Mouse (Mus musculus) midbrain, embryonic 15.5 days (tissue): ENCODE measurements around the gene Eif1. TPM values are rescaled to one million over a fixed set of nuclear protein-coding genes. Genes with fewer than 3 reads are reported as not detected.
"Not testable (repeated sequence)": the region's sequence is repeated elsewhere in the genome, so short reads cannot be mapped to it uniquely, and the experiment has no call there.

Source experiments
- ATAC-seq: fragments of 200-750 bp; cut with Nextera tagmentation; replicated peaks from 2 replicates; pipeline ENCODE4 v1.8.0; 2017; ENCODE audit warnings: moderate TSS enrichment
- H3K27ac ChIP-seq: fragments of 300-500 bp; sonication (generic); 2 replicates; pipeline ENCODE4 v1.5.1; 2015; ENCODE audit warnings: mild to moderate bottlenecking, inconsistent platforms
- H3K27me3 ChIP-seq: fragments of 300-500 bp; sonication (generic); replicated peaks from 2 replicates; pipeline ENCODE4 v1.6.1; 2015; ENCODE audit warnings: inconsistent platforms
- H3K36me3 ChIP-seq: fragments of 300-500 bp; sonication (generic); replicated peaks from 2 replicates; pipeline ENCODE4 v1.6.1; 2015; ENCODE audit warnings: inconsistent platforms
- H3K4me1 ChIP-seq: fragments of 300-500 bp; sonication (generic); 2 replicates; pipeline ENCODE4 v1.6.1; 2015; ENCODE audit warnings: inconsistent platforms
- H3K4me2 ChIP-seq: fragments of 300-500 bp; sonication (generic); 2 replicates; pipeline ENCODE4 v1.6.1; 2015; ENCODE audit warnings: inconsistent platforms, mild to moderate bottlenecking, moderate library complexity
- H3K4me3 ChIP-seq: fragments of 300-500 bp; sonication (generic); 2 replicates; pipeline ENCODE4 v1.5.1; 2015; ENCODE audit warnings: mild to moderate bottlenecking, inconsistent platforms
- H3K9ac ChIP-seq: fragments of 300-500 bp; sonication (generic); 2 replicates; pipeline ENCODE4 v1.6.1; 2015; ENCODE audit warnings: mild to moderate bottlenecking, inconsistent platforms
- H3K9me3 ChIP-seq: fragments of 300-500 bp; sonication (generic); 2 replicates; pipeline ENCODE4 v1.6.1; 2016; ENCODE audit warnings: inconsistent platforms
- WGBS: fragments of 180-500 bp; shearing (Covaris S2); methylation state at CpG from one replicate; pipeline ENCODE4 v1.1.7; 2015; ENCODE audit warnings: mixed read lengths; 5-methylcytosine and 5-hydroxymethylcytosine counted together
- polyA plus RNA-seq: library from polyadenylated mRNA; unstranded; fragments of >200 nt; fragmentation: Nextera tagmentation; extraction: Ambion mirVana; gene quantifications from 2 replicates; pipeline ENCODE4 v1.2.1, GENCODE M21; 2015

Gene Eif1
- polyA plus RNA-seq, 1 experiment from 2014 or later: 1,086 TPM

- no peak for ATAC-seq
- H3K27ac ChIP-seq: no peak overlapping the region
Observed at GRCm38 (mm10) chr11:100317826-100318380, 1.8 kb upstream of the Eif1 start.

GRCm38 (mm10) chr11:100318529-100319451, 895 bp upstream of the Eif1 start:
- no peaks in the 10 kb centered on the region for H3K9me3 ChIP-seq
- peak overlapping the region; percentile 59 for H3K4me2 ChIP-seq
- 86% methylated on average over 10 of the region's 10 CpGs for WGBS
- peak overlapping the region; percentile 80 for H3K4me3 ChIP-seq
- no peaks in the 10 kb centered on the region for H3K27me3 ChIP-seq
- H3K27ac ChIP-seq: peak overlapping the region; percentile 97
- no peak overlapping the region; the same call in 1 of the 2 replicates for H3K9ac ChIP-seq
- H3K4me1 ChIP-seq: peaks cover 15% of the 10 kb centered on the region
- peaks cover 11% of the 10 kb centered on the region; the same call in 1 of the 2 replicates for H3K36me3 ChIP-seq
- peak; percentile 8 for ATAC-seq

More at GRCm38 (mm10) chr11:100317826-100318380, 1.8 kb upstream of the Eif1 start:
- H3K27me3 ChIP-seq: no peaks in the 10 kb centered on the region
- 77% methylated on average over 6 of the region's 6 CpGs for WGBS
- H3K4me3 ChIP-seq: no peak overlapping the region
- H3K36me3 ChIP-seq: peaks cover 11% of the 10 kb centered on the region; the same call in 1 of the 2 replicates
- no peak overlapping the region for H3K4me2 ChIP-seq
- H3K9ac ChIP-seq: no peak overlapping the region
- H3K4me1 ChIP-seq: peaks cover 15% of the 10 kb centered on the region
- H3K9me3 ChIP-seq: no peaks in the 10 kb centered on the region

GRCm38 (mm10) chr11:100320172-100320630, 516 bp downstream of the Eif1 start:
- peak overlapping the region; percentile 97 for H3K27ac ChIP-seq
- peaks cover 11% of the 10 kb centered on the region; the same call in 1 of the 2 replicates for H3K36me3 ChIP-seq
- under 1% methylated on average over 40 of the region's 40 CpGs for WGBS
- H3K27me3 ChIP-seq: no peaks in the 10 kb centered on the region
- H3K4me3 ChIP-seq: peak overlapping the region; percentile 80
- peak overlapping the region; percentile 58 for H3K4me2 ChIP-seq
- H3K9me3 ChIP-seq: no peaks in the 10 kb centered on the region
- peak overlapping the region; percentile 91 for H3K9ac ChIP-seq
- peak; percentile 89 for ATAC-seq
- H3K4me1 ChIP-seq: peaks cover 15% of the 10 kb centered on the region

GRCm38 (mm10) chr11:100320701-100321410, 1.2 kb downstream of the Eif1 start:
- 20% methylated on average over 11 of the region's 11 CpGs for WGBS
- not testable (repeated sequence) for H3K9me3 ChIP-seq, H3K27me3 ChIP-seq
- Histone ChIP-seq H3K4me3 (peak overlapping the region; percentile 80), H3K9ac (peak overlapping the region; percentile 91), H3K4me1 (peaks cover 15% of the 10 kb centered on the region), H3K36me3 (peaks cover 11% of the 10 kb centered on the region; the same call in 1 of the 2 replicates), H3K27ac (peak overlapping the region; percentile 97), H3K4me2 (peak overlapping the region; percentile 58)
- peak; percentile 6; the same call in 1 of the 2 replicates for ATAC-seq

- not testable (repeated sequence) for H3K4me3 ChIP-seq, H3K9ac ChIP-seq, H3K27me3 ChIP-seq, ATAC-seq, H3K27ac ChIP-seq, H3K9me3 ChIP-seq
- Histone ChIP-seq H3K36me3 (peaks cover 11% of the 10 kb centered on the region; the same call in 1 of the 2 replicates), H3K4me1 (peaks cover 15% of the 10 kb centered on the region), H3K4me2 (peak overlapping the region; percentile 58; the same call in 1 of the 2 replicates)
- WGBS: 75% methylated on average over 7 of the region's 7 CpGs
Observed at GRCm38 (mm10) chr11:100321479-100322305, 2.0 kb downstream of the Eif1 start.

- H3K27me3 ChIP-seq: no peaks in the 10 kb centered on the region
- peaks cover 11% of the 10 kb centered on the region; the same call in 1 of the 2 replicates for H3K36me3 ChIP-seq
- H3K9ac ChIP-seq: no peak overlapping the region
- ATAC-seq: no peak
- peaks cover 20% of the 10 kb centered on the region for H3K4me1 ChIP-seq
- WGBS: 63% methylated on average over 3 of the region's 3 CpGs
- H3K4me2 ChIP-seq: no peak overlapping the region
- no peak overlapping the region for H3K4me3 ChIP-seq
- H3K27ac ChIP-seq: no peak overlapping the region
- no peaks in the 10 kb centered on the region for H3K9me3 ChIP-seq
Observed at GRCm38 (mm10) chr11:100322591-100323258, 3.0 kb downstream of the Eif1 start.

- Histone ChIP-seq H3K4me2 (no peak overlapping the region), H3K4me3 (no peak overlapping the region), H3K9ac (no peak overlapping the region), H3K4me1 (peaks cover 20% of the 10 kb centered on the region), H3K9me3 (no peaks in the 10 kb centered on the region), H3K27ac (no peak overlapping the region), H3K36me3 (peaks cover 11% of the 10 kb centered on the region; the same call in 1 of the 2 replicates), H3K27me3 (no peaks in the 10 kb centered on the region)
- 18% methylated on average over 3 of the region's 3 CpGs for WGBS
- ATAC-seq: no peak
Observed at GRCm38 (mm10) chr11:100323578-100323977, 3.9 kb downstream of the Eif1 start.

GRCm38 (mm10) chr11:100325062-100325629, 5.5 kb downstream of the Eif1 start:
- H3K4me2 ChIP-seq: no peak overlapping the region
- no peak for ATAC-seq
- peak overlapping the region; percentile 9; the same call in 1 of the 2 replicates for H3K27ac ChIP-seq
- H3K4me3 ChIP-seq: no peak overlapping the region
- peaks cover 11% of the 10 kb centered on the region; the same call in 1 of the 2 replicates for H3K36me3 ChIP-seq
- no peaks in the 10 kb centered on the region for H3K27me3 ChIP-seq
- 64% methylated on average over 11 of the region's 11 CpGs for WGBS
- no peak overlapping the region for H3K9ac ChIP-seq
- H3K9me3 ChIP-seq: no peaks in the 10 kb centered on the region
- H3K4me1 ChIP-seq: peaks cover 21% of the 10 kb centered on the region

- H3K4me3 ChIP-seq: no peak overlapping the region
- no peak overlapping the region for H3K4me2 ChIP-seq
- H3K36me3 ChIP-seq: peaks cover 4% of the 10 kb centered on the region; the same call in 1 of the 2 replicates
- peaks cover 20% of the 10 kb centered on the region for H3K4me1 ChIP-seq
- H3K27me3 ChIP-seq: no peaks in the 10 kb centered on the region
- peak overlapping the region; percentile 66 for H3K27ac ChIP-seq
- ATAC-seq: no peak
- H3K9me3 ChIP-seq: no peaks in the 10 kb centered on the region
- WGBS: 47% methylated on average over 11 of the region's 11 CpGs
- H3K9ac ChIP-seq: no peak overlapping the region
Observed at GRCm38 (mm10) chr11:100327316-100327715, 7.6 kb downstream of the Eif1 start.

GRCm38 (mm10) chr11:100327761-100328160, 8.1 kb downstream of the Eif1 start:
- Histone ChIP-seq H3K9ac (no peak overlapping the region), H3K36me3 (0 out of 2 replicates have a peak, but pooled peaks cover under 1% of the 10 kb centered on the region), H3K9me3 (no peaks in the 10 kb centered on the region), H3K27me3 (no peaks in the 10 kb centered on the region), H3K27ac (peak overlapping the region; percentile 66), H3K4me2 (no peak overlapping the region), H3K4me1 (peaks cover 24% of the 10 kb centered on the region), H3K4me3 (no peak overlapping the region)
- ATAC-seq: no peak
- 86% methylated on average over 6 of the region's 6 CpGs for WGBS
